24 mouse cellular contexts compared by ENCODE assay signal in the genomic region with DNA sequence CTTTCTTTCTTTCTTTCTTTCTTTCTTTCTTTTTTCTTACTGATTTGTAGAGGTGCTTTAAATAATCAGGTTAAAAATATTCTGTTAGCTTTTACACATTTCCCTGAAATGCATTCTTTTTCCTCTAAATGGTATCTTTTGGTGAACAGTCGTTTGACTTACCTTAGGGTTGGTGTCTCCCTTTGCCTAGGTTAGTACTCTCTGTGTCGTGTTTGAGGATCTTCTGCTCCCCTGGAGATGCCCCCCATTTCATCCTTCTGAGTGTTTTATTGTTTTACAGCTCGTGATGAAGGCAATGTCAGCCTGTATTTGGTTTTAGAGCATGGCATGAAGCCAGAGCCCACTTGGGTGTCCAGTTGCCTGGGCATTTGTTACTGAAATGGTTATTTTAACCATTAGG. TPM values are rescaled to one million over a fixed set of nuclear protein-coding genes. Genes with fewer than 3 reads are reported as not detected.
DNase-seq lines count a peak whose midpoint lies in the region; ATAC-seq and TF ChIP-seq lines count a peak whose summit lies in the region.
"Had no signal": no experiment of that assay in that cellular context is flagged by ENCODE, and none has a peak within 500 bp of the region (broad histone marks: within the 10 kb centered on the region; RNA-seq: fewer than 3 reads in every experiment).

No protein-coding gene starts in this region.

- peaks cover 10% of the 10 kb centered on the region; the same call in 1 of the 2 replicates for H3K79me2 ChIP-seq in MEL (ENCODE audit: control insufficient read depth, insufficient read depth, low read length, poor library complexity)

- no peak overlapping the region for H3K9ac ChIP-seq in liver, embryonic 12.5 days
- H3K9ac ChIP-seq in liver, postnatal 0 days (replicated peaks) = no peak overlapping the region
- H3K9ac ChIP-seq in MEL (ENCODE audit: control insufficient read depth, low read depth, low read length, poor library complexity, severe bottlenecking) = peak overlapping the region; percentile 30
- H3K9ac ChIP-seq: embryonic facial prominence, embryonic 12.5 days; forebrain, embryonic 13.5 days; forebrain, embryonic 15.5 days; forebrain, postnatal 0 days had no signal

- DNase-seq in liver, postnatal 0 days = no peak
- peak; percentile 24 for DNase-seq in MEL (ENCODE audit: low read depth, low spot score)
- DNase-seq in kidney, adult 18-20 months = no peak
- DNase-seq in cerebellum, adult 8-10 months = no peak
- DNase-seq: adrenal gland, adult 2 months; adrenal gland, postnatal 10 days; adrenal gland, postnatal 25 days; cerebellum, adult 11 months; cerebellum, adult 18-20 months; cerebellum, adult 9-10 months; cerebellum, postnatal 25 days; forebrain, postnatal 0 days had no signal

- H3K36me3 ChIP-seq in liver, embryonic 12.5 days = peaks cover 19% of the 10 kb centered on the region
- peaks cover 5% of the 10 kb centered on the region; the same call in 1 of the 2 replicates for H3K36me3 ChIP-seq in liver, postnatal 0 days (replicated peaks; ENCODE audit: insufficient read depth, low read length)
- H3K36me3 ChIP-seq in MEL (ENCODE audit: control insufficient read depth in 1 of 2, insufficient read depth in 2 of 2, low read length in 2 of 2) = peaks cover 3 to 38% of the 10 kb centered on the region in 2 experiments; a peak in 3 of 4 replicates
- H3K36me3 ChIP-seq: embryonic facial prominence, embryonic 10.5 days; embryonic facial prominence, embryonic 12.5 days; forebrain, embryonic 15.5 days had no signal

- no peak for TF ChIP-seq RAD21 in MEL (IDR thresholded peaks at IDR 0.05; ENCODE audit: low read depth, low read length)

- 34% methylated on average over 3 of the region's 3 CpGs for WGBS in liver, embryonic 12.5 days (ENCODE audit: insufficient replicate concordance)
- 53% methylated on average over 3 of the region's 3 CpGs for WGBS in liver, postnatal 0 days (ENCODE audit: insufficient replicate concordance)

- no peak for TF ChIP-seq CTCF in liver, postnatal 0 days (IDR thresholded peaks at IDR 0.05; ENCODE audit: low read depth)
- no peak for TF ChIP-seq CTCF in MEL (IDR thresholded peaks at IDR 0.05 in 2 of 3, conservative IDR thresholded peaks at IDR 0.05 in 1 of 3; ENCODE audit: control insufficient read depth in 1 of 3, insufficient read depth in 1 of 3, low read depth in 2 of 3, low read length in 3 of 3, poor library complexity in 1 of 3, severe bottlenecking in 1 of 3)

- peak overlapping the region; percentile 33; the same call in 1 of the 2 replicates for H3K27ac ChIP-seq in liver, embryonic 12.5 days
- H3K27ac ChIP-seq in liver, postnatal 0 days (ENCODE audit: low read depth) = no peak overlapping the region
- peak overlapping the region; percentile 70 for H3K27ac ChIP-seq in MEL (ENCODE audit: control insufficient read depth, low read depth, low read length)
- H3K27ac ChIP-seq: embryonic facial prominence, embryonic 10.5 days; embryonic facial prominence, embryonic 12.5 days; forebrain, embryonic 13.5 days; forebrain, embryonic 15.5 days had no signal

- H3K4me3 ChIP-seq in liver, embryonic 12.5 days = no peak overlapping the region
- no peak overlapping the region for H3K4me3 ChIP-seq in liver, postnatal 0 days (ENCODE audit: low read depth, low read length)
- H3K4me3 ChIP-seq in MEL (ENCODE audit: control insufficient read depth in 1 of 2, insufficient read depth in 1 of 2, low read depth in 2 of 2, low read length in 2 of 2) = peak overlapping the region; percentile 2 to 44; a peak in 3 of 4 replicates
- H3K4me3 ChIP-seq: embryonic facial prominence, embryonic 10.5 days; embryonic facial prominence, embryonic 12.5 days; forebrain, embryonic 13.5 days; forebrain, embryonic 15.5 days had no signal

- H3K27me3 ChIP-seq in liver, embryonic 12.5 days (replicated peaks) = no peaks in the 10 kb centered on the region
- no peaks in the 10 kb centered on the region for H3K27me3 ChIP-seq in liver, postnatal 0 days (ENCODE audit: insufficient read depth, low read length)
- H3K27me3 ChIP-seq in MEL (ENCODE audit: control insufficient read depth in 1 of 2, insufficient read depth in 2 of 2, low read length in 2 of 2) = no peaks in the 10 kb centered on the region
- H3K27me3 ChIP-seq: embryonic facial prominence, embryonic 12.5 days; forebrain, embryonic 13.5 days; forebrain, embryonic 15.5 days had no signal

- no peak for TF ChIP-seq POLR2A in MEL (IDR thresholded peaks at IDR 0.05; ENCODE audit: control insufficient read depth in 1 of 2, insufficient read depth in 1 of 2, low read depth in 1 of 2, low read length in 2 of 2, poor library complexity in 1 of 2)

- H3K4me2 ChIP-seq in liver, embryonic 12.5 days = no peak overlapping the region
- no peak overlapping the region for H3K4me2 ChIP-seq in liver, postnatal 0 days (ENCODE audit: low read depth, low read length)
- H3K4me2 ChIP-seq: embryonic facial prominence, embryonic 12.5 days; forebrain, embryonic 13.5 days; forebrain, embryonic 15.5 days had no signal

- no peak for ATAC-seq in liver, embryonic 12.5 days
- no peak for ATAC-seq in liver, postnatal 0 days
- ATAC-seq: forebrain, embryonic 13.5 days; forebrain, embryonic 15.5 days; forebrain, postnatal 0 days had no signal

- H3K4me1 ChIP-seq in liver, embryonic 12.5 days = peaks cover 71% of the 10 kb centered on the region
- peaks cover 30% of the 10 kb centered on the region for H3K4me1 ChIP-seq in liver, postnatal 0 days (ENCODE audit: insufficient read depth)
- peaks cover 23 to 30% of the 10 kb centered on the region in 2 experiments for H3K4me1 ChIP-seq in MEL (ENCODE audit: control insufficient read depth in 1 of 2, insufficient read depth in 2 of 2, low read length in 2 of 2)

- no peak for TF ChIP-seq EP300 in liver, postnatal 0 days (IDR thresholded peaks at IDR 0.05; ENCODE audit: low read depth)
- TF ChIP-seq EP300 in MEL (IDR thresholded peaks at IDR 0.05; ENCODE audit: low read depth in 1 of 2, low read length in 2 of 2) = no peak

- H3K9me3 ChIP-seq in liver, embryonic 12.5 days (replicated peaks) = no peaks in the 10 kb centered on the region
- no peaks in the 10 kb centered on the region for H3K9me3 ChIP-seq in liver, postnatal 0 days (ENCODE audit: low read length)
- no peaks in the 10 kb centered on the region for H3K9me3 ChIP-seq in MEL (replicated peaks; ENCODE audit: insufficient read depth, low read length)
- H3K9me3 ChIP-seq: embryonic facial prominence, embryonic 10.5 days; embryonic facial prominence, embryonic 12.5 days; forebrain, embryonic 13.5 days; forebrain, embryonic 15.5 days; G1E had no signal

TF ChIP-seq in MEL, 35 proteins besides CTCF, POLR2A, EP300 and RAD21 (continues in another document):
- TF ChIP-seq MXI1 (IDR thresholded peaks at IDR 0.05; ENCODE audit: low read depth, low read length) = no peak
- TF ChIP-seq CHD1 (IDR thresholded peaks at IDR 0.05; ENCODE audit: low read depth, low read length) = 0 out of 2 replicates have a peak, but pooled peaks have one; percentile 65
- no peak for TF ChIP-seq UBTF (IDR thresholded peaks at IDR 0.05; ENCODE audit: borderline replicate concordance, insufficient read depth, low read depth, low read length)
- TF ChIP-seq MAX (IDR thresholded peaks at IDR 0.05; ENCODE audit: low read length) = no peak
- TF ChIP-seq MEF2A (IDR thresholded peaks at IDR 0.05; ENCODE audit: extremely low read depth, insufficient replicate concordance, low read depth, low read length, poor library complexity, severe bottlenecking) = no peak
- no peak for TF ChIP-seq MAFK (IDR thresholded peaks at IDR 0.05; ENCODE audit: borderline replicate concordance, low read depth, low read length)
- TF ChIP-seq HCFC1 (IDR thresholded peaks at IDR 0.05; ENCODE audit: low read depth, low read length) = 0 out of 2 replicates have a peak, but pooled peaks have one; percentile 1
- TF ChIP-seq TCF12 (IDR thresholded peaks at IDR 0.05; ENCODE audit: low read depth, low read length) = no peak
- no peak for TF ChIP-seq E2F4 (IDR thresholded peaks at IDR 0.05; ENCODE audit: borderline replicate concordance, low read depth, low read length)
- TF ChIP-seq USF2 (IDR thresholded peaks at IDR 0.05; ENCODE audit: borderline replicate concordance in 1 of 2, insufficient read depth in 1 of 2, low read depth in 1 of 2, low read length in 2 of 2) = no peak

RNA-seq across cellular contexts. Expression of a gene that starts 17.5 kb away (rescaled TPM):
- 20.3 and 24.8 TPM in 2 replicates for polyA plus RNA-seq in liver, embryonic 12.5 days (2016; fragmentation: Nextera tagmentation; extraction: Ambion mirVana)
- polyA plus RNA-seq in liver, postnatal 0 days (2015; fragmentation: Nextera tagmentation; extraction: Ambion mirVana) = 10.8 and 12.6 TPM in 2 replicates
- 15.2 and 17.5 TPM in 2 replicates for total RNA-seq in MEL (2012; rRNA removed)
- 10 to 100 TPM in 1 of 2 experiments, not detected in 1; 45.4 TPM for polyA plus RNA-seq in MEL (2012; ENCODE audit: insufficient read depth in 1 of 2, insufficient read length in 2 of 2, low read depth in 1 of 2, low replicate concordance in 2 of 2, missing spikeins in 1 of 2)

RNA-seq across cellular contexts. Expression of a gene that starts 32.7 kb away (rescaled TPM):
- not detected in 2 replicates for polyA plus RNA-seq in liver, embryonic 12.5 days (2016; fragmentation: Nextera tagmentation; extraction: Ambion mirVana)
- not detected in 2 replicates for polyA plus RNA-seq in liver, postnatal 0 days (2015; fragmentation: Nextera tagmentation; extraction: Ambion mirVana)
- not detected in 2 replicates for total RNA-seq in MEL (2012; rRNA removed)
- polyA plus RNA-seq in MEL (2012; ENCODE audit: insufficient read depth in 1 of 2, insufficient read length in 2 of 2, low read depth in 1 of 2, low replicate concordance in 2 of 2, missing spikeins in 1 of 2) = not detected
- total RNA-seq: adrenal gland, postnatal 10 days; adrenal gland, postnatal 25 days; adrenal gland, postnatal 4 days; forebrain, postnatal 0 days had no signal
- polyA plus RNA-seq: adrenal gland, adult 2 months; brain, embryonic 14.5 days; C2C12; cortical plate, adult 2 months; embryonic facial prominence, embryonic 10.5 days; embryonic facial prominence, embryonic 12.5 days; embryonic facial prominence, embryonic 14.5 days; forebrain, embryonic 11.5 days; forebrain, embryonic 13.5 days; forebrain, embryonic 15.5 days; forebrain, postnatal 0 days had no signal

RNA-seq across cellular contexts. Expression of a gene that starts 32.7 kb away (rescaled TPM):
- 404 and 417 TPM in 2 replicates for polyA plus RNA-seq in liver, embryonic 12.5 days (2016; fragmentation: Nextera tagmentation; extraction: Ambion mirVana)
- polyA plus RNA-seq in liver, postnatal 0 days (2015; fragmentation: Nextera tagmentation; extraction: Ambion mirVana) = 274 and 276 TPM in 2 replicates
- total RNA-seq in MEL (2012; rRNA removed) = 293 and 295 TPM in 2 replicates
- 100 to 1,000 TPM in 1 of 2 experiments, not detected in 1; 269 TPM for polyA plus RNA-seq in MEL (2012; ENCODE audit: insufficient read depth in 1 of 2, insufficient read length in 2 of 2, low read depth in 1 of 2, low replicate concordance in 2 of 2, missing spikeins in 1 of 2)

RNA-seq across cellular contexts. Expression of a gene that starts 37.5 kb away (rescaled TPM):
- 0.05 TPM in 1 of 2 replicates, not detected in the other for polyA plus RNA-seq in liver, embryonic 12.5 days (2016; fragmentation: Nextera tagmentation; extraction: Ambion mirVana)
- polyA plus RNA-seq in liver, postnatal 0 days (2015; fragmentation: Nextera tagmentation; extraction: Ambion mirVana) = 0.04 TPM in 1 of 2 replicates, not detected in the other
- total RNA-seq in MEL (2012; rRNA removed) = 0.10 TPM in 1 of 2 replicates, not detected in the other
- under 1 TPM in 1 of 2 experiments, not detected in 1; 0.03 TPM for polyA plus RNA-seq in MEL (2012; ENCODE audit: insufficient read depth in 1 of 2, insufficient read length in 2 of 2, low read depth in 1 of 2, low replicate concordance in 2 of 2, missing spikeins in 1 of 2)
- polyA plus RNA-seq: adrenal gland, adult 2 months; G1E had no signal

RNA-seq across cellular contexts. Expression of a gene that starts 53.5 kb away (rescaled TPM):
- 3.4 TPM in 2 replicates for polyA plus RNA-seq in liver, embryonic 12.5 days (2016; fragmentation: Nextera tagmentation; extraction: Ambion mirVana)
- polyA plus RNA-seq in liver, postnatal 0 days (2015; fragmentation: Nextera tagmentation; extraction: Ambion mirVana) = 49.8 and 55.8 TPM in 2 replicates
- total RNA-seq in MEL (2012; rRNA removed) = not detected in 2 replicates
- under 1 TPM in 1 of 2 experiments, not detected in 1; 0.04 TPM for polyA plus RNA-seq in MEL (2012; ENCODE audit: insufficient read depth in 1 of 2, insufficient read length in 2 of 2, low read depth in 1 of 2, low replicate concordance in 2 of 2, missing spikeins in 1 of 2)
- polyA plus RNA-seq: embryonic facial prominence, embryonic 10.5 days; G1E had no signal

Comparison
In these comparisons a context has a peak if more than half of its experiments do, and no peak if none do; other contexts are left out.
1. H3K4me3 ChIP-seq: peak in MEL (2 of 2); none in liver, embryonic 12.5 days (single experiment) and liver, postnatal 0 days (single experiment).